Comparison of ENCODE assay signal across 8 mouse cellular contexts in genomic region chr10:120233655-120234367, GRCm38 (mm10). TPM values are rescaled to one million over a fixed set of nuclear protein-coding genes. Genes with fewer than 3 reads are reported as not detected.
DNase-seq lines count a peak whose midpoint lies in the region; ATAC-seq and TF ChIP-seq lines count a peak whose summit lies in the region.

No protein-coding gene starts in this region.

- H3K27ac ChIP-seq in midbrain, embryonic 10.5 days (replicated peaks): no peak overlapping the region
- no peak overlapping the region for H3K27ac ChIP-seq in midbrain, embryonic 15.5 days
- no peak overlapping the region for H3K27ac ChIP-seq in intestine, embryonic 15.5 days
- no peak overlapping the region for H3K27ac ChIP-seq in limb, embryonic 12.5 days
- H3K27ac ChIP-seq in midbrain, postnatal 0 days (ENCODE audit: low read depth, low read length): no peak overlapping the region
- H3K27ac ChIP-seq in testis, adult 2 months (ENCODE audit: control insufficient read depth, insufficient read depth, low read depth, low read length): peak overlapping the region; percentile 91

- H3K9me3 ChIP-seq in midbrain, embryonic 10.5 days (replicated peaks): no peaks in the 10 kb centered on the region
- no peaks in the 10 kb centered on the region for H3K9me3 ChIP-seq in midbrain, embryonic 15.5 days
- no peaks in the 10 kb centered on the region for H3K9me3 ChIP-seq in intestine, embryonic 15.5 days
- H3K9me3 ChIP-seq in limb, embryonic 12.5 days: no peaks in the 10 kb centered on the region
- H3K9me3 ChIP-seq in midbrain, postnatal 0 days (ENCODE audit: low read length): no peaks in the 10 kb centered on the region

- H3K9ac ChIP-seq in midbrain, embryonic 15.5 days: no peak overlapping the region
- peak overlapping the region; percentile 26; the same call in 1 of the 2 replicates for H3K9ac ChIP-seq in intestine, embryonic 15.5 days
- no peak overlapping the region; the same call in 1 of the 2 replicates for H3K9ac ChIP-seq in limb, embryonic 12.5 days (replicated peaks)
- no peak overlapping the region for H3K9ac ChIP-seq in midbrain, postnatal 0 days (replicated peaks; ENCODE audit: low read length, poor library complexity, severe bottlenecking)

- no peak overlapping the region for H3K4me3 ChIP-seq in midbrain, embryonic 10.5 days
- H3K4me3 ChIP-seq in midbrain, embryonic 15.5 days: no peak overlapping the region
- no peak overlapping the region for H3K4me3 ChIP-seq in intestine, embryonic 15.5 days (replicated peaks)
- H3K4me3 ChIP-seq in limb, embryonic 12.5 days (replicated peaks): no peak overlapping the region
- no peak overlapping the region for H3K4me3 ChIP-seq in midbrain, postnatal 0 days (ENCODE audit: low read depth, low read length)
- H3K4me3 ChIP-seq in testis, adult 2 months (ENCODE audit: control insufficient read depth, low read depth, low read length): peak overlapping the region; percentile 95

- TF ChIP-seq CTCF in brain, embryonic 14.5 days (IDR thresholded peaks at IDR 0.05; ENCODE audit: borderline replicate concordance, extremely low read depth, insufficient read depth, insufficient read length): peak; percentile 80; the same call in 1 of the 2 replicates
- peak; percentile 93 for TF ChIP-seq CTCF in midbrain, postnatal 0 days (IDR thresholded peaks at IDR 0.05)
- no peak for TF ChIP-seq CTCF in testis, adult 2 months (IDR thresholded peaks at IDR 0.05; ENCODE audit: control insufficient read depth, insufficient read depth, insufficient replicate concordance, low read depth, low read length)

- no peaks in the 10 kb centered on the region for H3K27me3 ChIP-seq in midbrain, embryonic 10.5 days (ENCODE audit: low read depth, poor library complexity, severe bottlenecking)
- H3K27me3 ChIP-seq in midbrain, embryonic 15.5 days (replicated peaks): no peaks in the 10 kb centered on the region
- H3K27me3 ChIP-seq in intestine, embryonic 15.5 days (replicated peaks): no peaks in the 10 kb centered on the region
- no peaks in the 10 kb centered on the region for H3K27me3 ChIP-seq in limb, embryonic 12.5 days
- no peaks in the 10 kb centered on the region for H3K27me3 ChIP-seq in midbrain, postnatal 0 days (ENCODE audit: insufficient read depth, low read length)
- no peaks in the 10 kb centered on the region for H3K27me3 ChIP-seq in testis, adult 2 months (ENCODE audit: control insufficient read depth, insufficient read depth, low read length)

- TF ChIP-seq POLR2A in brain, embryonic 14.5 days (IDR thresholded peaks at IDR 0.05; ENCODE audit: borderline replicate concordance, extremely low read depth, insufficient read depth, insufficient read length, poor library complexity, severe bottlenecking): no peak
- TF ChIP-seq POLR2A in testis, adult 2 months (IDR thresholded peaks at IDR 0.05; ENCODE audit: control insufficient read depth, low read depth, low read length): peak; percentile 34; the same call in 1 of the 2 replicates

- no peak; the same call in 1 of the 2 replicates for ATAC-seq in midbrain, embryonic 15.5 days (replicated peaks)
- ATAC-seq in intestine, embryonic 15.5 days: peak; percentile 53; the same call in 1 of the 2 replicates
- no peak for ATAC-seq in limb, embryonic 12.5 days (ENCODE audit: insufficient number of reproducible peaks, insufficient read depth, low FRiP score, low TSS enrichment, low read depth)
- no peak for ATAC-seq in midbrain, postnatal 0 days (ENCODE audit: low FRiP score)

- H3K4me2 ChIP-seq in midbrain, embryonic 15.5 days: no peak overlapping the region
- peak overlapping the region; percentile 46 for H3K4me2 ChIP-seq in intestine, embryonic 15.5 days (replicated peaks)
- peak overlapping the region; percentile 8; the same call in 1 of the 2 replicates for H3K4me2 ChIP-seq in limb, embryonic 12.5 days
- peak overlapping the region; percentile 6; the same call in 1 of the 2 replicates for H3K4me2 ChIP-seq in midbrain, postnatal 0 days (ENCODE audit: low read depth, low read length, poor library complexity, severe bottlenecking)

- peaks cover 1% of the 10 kb centered on the region; the same call in 1 of the 2 replicates for H3K4me1 ChIP-seq in midbrain, embryonic 10.5 days
- H3K4me1 ChIP-seq in midbrain, embryonic 15.5 days: peaks cover 5% of the 10 kb centered on the region; the same call in 1 of the 2 replicates
- H3K4me1 ChIP-seq in intestine, embryonic 15.5 days (replicated peaks): peaks cover 6% of the 10 kb centered on the region; the same call in 1 of the 2 replicates
- peaks cover 19% of the 10 kb centered on the region for H3K4me1 ChIP-seq in limb, embryonic 12.5 days (replicated peaks)
- H3K4me1 ChIP-seq in midbrain, postnatal 0 days (ENCODE audit: insufficient read depth, low read length): no peaks in the 10 kb centered on the region
- H3K4me1 ChIP-seq in testis, adult 2 months (ENCODE audit: control insufficient read depth, insufficient read depth, low read length): peaks cover 6% of the 10 kb centered on the region

- whole genome bisulfite sequencing in midbrain, embryonic 10.5 days: 32% methylated on average over 18 of the region's 18 CpGs
- 30% methylated on average over 18 of the region's 18 CpGs for WGBS in midbrain, embryonic 15.5 days
- WGBS in intestine, embryonic 15.5 days: 25% methylated on average over 18 of the region's 18 CpGs
- WGBS in limb, embryonic 12.5 days: 28% methylated on average over 18 of the region's 18 CpGs
- WGBS in midbrain, postnatal 0 days: 33% methylated on average over 18 of the region's 18 CpGs

- peaks cover 36% of the 10 kb centered on the region for H3K36me3 ChIP-seq in midbrain, embryonic 10.5 days
- peaks cover 2% of the 10 kb centered on the region; the same call in 1 of the 2 replicates for H3K36me3 ChIP-seq in midbrain, embryonic 15.5 days (replicated peaks)
- 0 out of 2 replicates have a peak, but pooled peaks cover 14% of the 10 kb centered on the region for H3K36me3 ChIP-seq in intestine, embryonic 15.5 days
- H3K36me3 ChIP-seq in limb, embryonic 12.5 days: peaks cover 40% of the 10 kb centered on the region
- H3K36me3 ChIP-seq in midbrain, postnatal 0 days (ENCODE audit: insufficient read depth, low read length): peaks cover 10% of the 10 kb centered on the region; the same call in 1 of the 2 replicates
- no peaks in the 10 kb centered on the region for H3K36me3 ChIP-seq in testis, adult 2 months (ENCODE audit: control insufficient read depth, insufficient read depth, low read length)

- peak; percentile 61 for DNase-seq in midbrain, embryonic 10.5 days (ENCODE audit: low spot score)
- DNase-seq in brain, embryonic 14.5 days (ENCODE audit: low read depth): peak; percentile 88
- DNase-seq in frontal cortex, postnatal 25 days (ENCODE audit: low spot score in 2 of 2): peak; percentile 19 to 27
- DNase-seq in midbrain, postnatal 0 days (ENCODE audit: low spot score): peak; percentile 78

RNA-seq across cellular contexts. Expression of gene Llph, which starts 6.9 kb away (rescaled TPM):
- polyA plus RNA-seq in midbrain, embryonic 10.5 days (2016; fragmentation: Nextera tagmentation; extraction: Ambion mirVana): 59.4 and 65.7 TPM in 2 replicates
- polyA plus RNA-seq in midbrain, embryonic 15.5 days (2015; fragmentation: Nextera tagmentation; extraction: Ambion mirVana): 34.7 and 39.6 TPM in 2 replicates
- polyA plus RNA-seq in brain, embryonic 14.5 days (2012; rRNA removed): 21.2 and 26.9 TPM in 2 replicates
- 53.6 and 56.0 TPM in 2 replicates for polyA plus RNA-seq in intestine, embryonic 15.5 days (2015; fragmentation: Nextera tagmentation; extraction: Ambion mirVana)
- 47.7 and 50.0 TPM in 2 replicates for polyA plus RNA-seq in limb, embryonic 12.5 days (2016; fragmentation: Nextera tagmentation; extraction: Ambion mirVana)
- total RNA-seq in midbrain, postnatal 0 days (2014; rRNA removed): 4.0 and 6.2 TPM in 2 replicates
- polyA plus RNA-seq in midbrain, postnatal 0 days (2015; fragmentation: Nextera tagmentation; extraction: Ambion mirVana): 34.1 and 40.1 TPM in 2 replicates
- 3.9 and 4.0 TPM in 2 replicates for polyA plus RNA-seq in testis, adult 2 months (2012; rRNA removed)

RNA-seq across cellular contexts. Expression of gene Irak3, which starts 31.9 kb away (rescaled TPM):
- polyA plus RNA-seq in midbrain, embryonic 10.5 days (2016; fragmentation: Nextera tagmentation; extraction: Ambion mirVana): 0.44 and 0.73 TPM in 2 replicates
- 0.18 and 0.19 TPM in 2 replicates for polyA plus RNA-seq in midbrain, embryonic 15.5 days (2015; fragmentation: Nextera tagmentation; extraction: Ambion mirVana)
- 0.19 and 0.40 TPM in 2 replicates for polyA plus RNA-seq in brain, embryonic 14.5 days (2012; rRNA removed)
- 1.0 and 1.2 TPM in 2 replicates for polyA plus RNA-seq in intestine, embryonic 15.5 days (2015; fragmentation: Nextera tagmentation; extraction: Ambion mirVana)
- 0.81 and 1.0 TPM in 2 replicates for polyA plus RNA-seq in limb, embryonic 12.5 days (2016; fragmentation: Nextera tagmentation; extraction: Ambion mirVana)
- total RNA-seq in midbrain, postnatal 0 days (2014; rRNA removed): 0.33 and 0.60 TPM in 2 replicates
- 0.17 and 0.19 TPM in 2 replicates for polyA plus RNA-seq in midbrain, postnatal 0 days (2015; fragmentation: Nextera tagmentation; extraction: Ambion mirVana)
- polyA plus RNA-seq in testis, adult 2 months (2012; rRNA removed): 19.9 and 24.3 TPM in 2 replicates

RNA-seq across cellular contexts. Expression of gene Tmbim4, which starts 32.4 kb away (rescaled TPM):
- polyA plus RNA-seq in midbrain, embryonic 10.5 days (2016; fragmentation: Nextera tagmentation; extraction: Ambion mirVana): 93.2 and 93.3 TPM in 2 replicates
- polyA plus RNA-seq in midbrain, embryonic 15.5 days (2015; fragmentation: Nextera tagmentation; extraction: Ambion mirVana): 90.2 and 93.7 TPM in 2 replicates
- polyA plus RNA-seq in brain, embryonic 14.5 days (2012; rRNA removed): 72.5 and 94.4 TPM in 2 replicates
- 117 and 131 TPM in 2 replicates for polyA plus RNA-seq in intestine, embryonic 15.5 days (2015; fragmentation: Nextera tagmentation; extraction: Ambion mirVana)
- 66.5 and 78.7 TPM in 2 replicates for polyA plus RNA-seq in limb, embryonic 12.5 days (2016; fragmentation: Nextera tagmentation; extraction: Ambion mirVana)
- 40.5 and 70.6 TPM in 2 replicates for total RNA-seq in midbrain, postnatal 0 days (2014; rRNA removed)
- polyA plus RNA-seq in midbrain, postnatal 0 days (2015; fragmentation: Nextera tagmentation; extraction: Ambion mirVana): 109 and 115 TPM in 2 replicates
- polyA plus RNA-seq in testis, adult 2 months (2012; rRNA removed): 382 and 421 TPM in 2 replicates

Comparison
In these comparisons a context has a peak if more than half of its experiments do, and no peak if none do; other contexts are left out.
1. DNase-seq: peak in every context shown above with its lines; median percentile 88 in brain, embryonic 14.5 days; 78 in midbrain, postnatal 0 days; 61 in midbrain, embryonic 10.5 days; 23 in frontal cortex, postnatal 25 days.